Mouse (Mus musculus) layer of hippocampus, adult 6 months (tissue): ENCODE results near the gene Bri3bp. TPM values are rescaled to one million over a fixed set of nuclear protein-coding genes. Genes with fewer than 3 reads are reported as not detected.

Source experiments
- long read RNA-seq, 2 experiments: library from polyadenylated mRNA; unstranded; transcript quantifications; one replicate each; pipeline ENCODE4 v2.0.0; 2019 to 2020
- microRNA-seq: library from miRNA; unstranded; fragments of <30 nt; microRNA quantifications from one replicate; pipeline ENCODE4 v1.2.0, GENCODE M21; 2020
- polyA plus RNA-seq: library from polyadenylated mRNA; unstranded; fragments of <200 nt; fragmentation: Nextera tagmentation; gene quantifications from 2 replicates; pipeline ENCODE4 v1.2.3, GENCODE M21; 2021

The Bri3bp gene
- polyA plus RNA-seq: 69.5 and 91.6 TPM in 2 replicates
- long read RNA-seq, experiment 1, full-length matches to known transcripts: 22 of 39 reads
- long read RNA-seq, experiment 1, partial matches to known transcripts: 0 of 39 reads
- long read RNA-seq, experiment 1, other reads (novel, unspliced or antisense): 17 of 39 reads
- long read RNA-seq, experiment 2, full-length matches to known transcripts: 66 of 96 reads
- long read RNA-seq, experiment 2, partial matches to known transcripts: 22 of 96 reads
- long read RNA-seq, experiment 2, other reads (novel, unspliced or antisense): 8 of 96 reads

DNA sequence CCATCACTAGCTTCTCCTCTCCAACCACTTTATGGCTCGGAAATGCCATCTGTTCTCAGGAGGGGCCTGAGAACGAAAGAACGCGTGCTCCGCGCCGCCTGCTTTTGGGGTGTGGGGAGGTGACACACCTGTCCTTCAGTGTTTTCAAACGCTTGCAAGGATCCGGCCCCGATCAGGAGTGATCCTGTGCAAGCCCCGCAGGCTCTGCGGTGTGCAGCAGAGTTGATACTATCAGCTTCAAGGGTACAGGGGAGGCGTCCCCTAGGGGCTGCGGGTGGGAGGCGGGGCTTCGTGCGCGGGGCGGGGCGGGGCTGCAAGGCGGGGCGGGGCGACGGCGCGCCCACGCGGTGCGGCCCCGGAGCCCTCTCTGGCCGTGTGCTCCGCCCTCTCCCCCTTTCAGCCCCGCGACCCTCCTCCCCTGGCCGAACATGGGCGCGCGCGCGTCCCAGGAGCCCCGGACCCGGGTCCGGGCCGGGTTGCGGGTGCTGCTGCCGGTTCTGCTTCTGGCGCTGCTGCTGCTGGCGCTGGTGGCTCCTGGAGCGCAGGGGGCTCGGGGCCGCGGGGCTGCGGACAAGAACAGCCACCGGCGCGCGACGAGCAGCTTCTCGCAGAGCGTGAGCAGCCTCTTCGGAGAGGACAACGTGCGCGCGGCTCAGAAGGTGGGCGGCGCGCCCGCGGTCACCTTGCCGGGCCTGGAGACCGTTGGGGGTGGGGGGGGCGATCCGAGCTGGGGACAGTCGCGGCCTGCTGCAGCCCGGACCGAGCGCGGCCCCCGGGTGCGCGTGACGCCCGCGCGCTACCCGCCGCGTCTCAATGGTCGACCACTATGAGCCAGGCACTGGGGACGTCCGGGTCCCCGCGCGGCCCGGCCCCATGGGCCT is at the start of gene Bri3bp:
TSS of gene Bri3bp (plus strand) at position 335 of the 881 bp plus-strand sequence.

DNA sequence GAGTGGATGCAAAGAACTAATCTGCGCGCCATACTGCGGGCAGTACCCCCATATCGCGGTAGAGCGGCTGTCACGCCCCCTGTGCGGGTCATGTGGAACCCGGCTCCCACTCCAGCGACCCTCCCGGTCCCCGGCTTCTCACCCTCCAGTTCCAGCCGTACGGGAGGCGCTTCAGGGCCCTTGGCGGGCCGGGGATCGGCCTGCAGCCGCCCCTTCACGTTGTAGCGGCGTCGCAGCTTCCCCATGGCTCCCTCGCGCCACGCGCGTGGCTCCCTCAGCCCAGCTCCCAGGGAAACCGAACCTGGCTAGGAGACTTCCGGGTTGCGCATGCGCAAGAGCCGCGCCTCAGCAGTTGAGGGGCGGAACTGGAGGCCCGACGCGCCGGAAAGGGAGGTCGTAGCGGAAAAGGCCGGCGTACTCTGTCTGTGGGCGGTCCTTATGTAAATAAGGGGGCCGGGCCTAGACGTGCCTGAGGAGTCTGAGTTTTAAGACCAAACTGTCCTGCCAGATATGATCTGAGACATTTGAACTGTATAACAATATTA is 7.5 kb upstream of the Bri3bp start, which contains the start of gene Dhx37:
TSS of gene Dhx37 (minus strand) at position 329 of the 545 bp plus-strand sequence.

DNA sequence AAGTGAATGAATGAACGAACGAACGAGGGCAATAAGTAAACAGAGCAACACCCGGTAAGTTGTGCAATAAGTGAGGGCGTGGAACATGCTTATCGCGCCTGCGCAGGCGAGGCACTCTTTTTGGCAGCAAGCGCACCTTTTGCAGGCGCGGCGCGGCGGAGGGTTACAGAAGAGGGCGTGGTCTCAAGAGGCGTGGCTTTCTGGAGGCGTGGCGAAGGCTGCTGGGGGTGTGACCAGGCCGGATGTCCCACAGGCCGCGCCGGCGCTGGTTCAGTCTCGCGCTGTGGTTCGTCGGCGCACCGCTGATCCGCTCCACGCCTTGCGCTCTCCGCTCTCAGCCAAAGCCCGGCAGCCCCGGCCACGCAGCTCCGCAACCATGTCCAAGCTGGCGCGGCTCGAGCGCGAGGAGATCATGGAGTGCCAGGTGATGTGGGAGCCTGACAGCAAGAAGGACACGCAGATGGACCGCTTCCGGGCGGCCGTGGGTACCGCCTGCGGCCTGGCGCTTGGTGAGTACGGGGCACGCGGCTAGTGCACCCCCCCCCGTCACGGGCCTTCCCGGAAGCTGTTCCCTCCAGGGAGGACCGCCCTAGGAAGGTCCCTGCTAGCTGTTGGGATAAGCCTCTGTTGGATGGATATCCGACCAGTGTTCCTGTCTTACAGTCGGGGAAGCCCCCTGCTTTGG is 34.4 kb downstream of the Bri3bp start, which contains the start of gene Aacs:
TSS of gene Aacs (plus strand) at position 214 of the 685 bp plus-strand sequence.

Small RNA genes within 50 kb of the gene (microRNA-seq; reads per million reads assigned to microRNA genes)
- not detected for gene Gm27551

Other genes starting within 250 kb of the Bri3bp start
- 15.3 and 18.3 TPM in 2 replicates for gene Scarb1, start 100.5 kb upstream of the Bri3bp start, polyA plus RNA-seq
- gene Gm10382, start 52.2 kb upstream of the Bri3bp start, polyA plus RNA-seq: 0.15 TPM in 1 of 2 replicates, not detected in the other
- 318 and 325 TPM in 2 replicates for gene Ubc, start 51.4 kb upstream of the Bri3bp start, polyA plus RNA-seq
- gene Dhx37, start 7.4 kb upstream of the Bri3bp start, polyA plus RNA-seq: 4.8 and 5.2 TPM in 2 replicates
- 17.4 and 20.4 TPM in 2 replicates for gene Aacs, start 34.2 kb downstream of the Bri3bp start, polyA plus RNA-seq
- gene Tmem132b, start 90.2 kb downstream of the Bri3bp start, polyA plus RNA-seq: 6.5 and 7.5 TPM in 2 replicates